Mouse (Mus musculus): ENCODE measurements around the gene Kcnq4. TPM values are rescaled to one million over a fixed set of nuclear protein-coding genes. Genes with fewer than 3 reads are reported as not detected.

Gene Kcnq4
- polyA plus RNA-seq, 1 experiment from 2014 or later = 8.8 TPM

DNA sequence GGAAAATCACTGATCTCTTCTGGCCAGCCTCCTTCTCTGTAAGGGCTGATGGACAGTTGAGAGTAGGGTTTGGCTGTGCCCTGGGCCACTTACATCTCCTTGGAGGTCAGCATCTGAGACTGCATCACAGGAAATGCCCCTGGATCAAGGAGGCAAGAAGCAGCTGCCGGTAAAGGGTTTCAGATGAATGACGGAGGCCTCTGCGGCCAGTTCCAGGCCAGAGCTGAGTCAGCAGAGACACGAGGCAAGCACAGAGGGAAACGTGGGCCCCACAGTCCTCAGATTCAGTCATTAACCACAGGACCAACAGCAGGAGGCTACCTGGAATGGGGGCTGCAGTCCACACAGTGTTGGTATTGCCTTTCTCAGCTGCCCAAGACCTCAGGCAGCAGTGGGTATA, 29.3 kb downstream of the Kcnq4 start:
- Histone ChIP-seq H3K36me3 (no peaks in the 10 kb centered on the region), H3K9me3 (no peaks in the 10 kb centered on the region), H3K4me2 (replicated peaks) (no peak overlapping the region), H3K4me1 (peaks cover 20% of the 10 kb centered on the region), H3K4me3 (no peak overlapping the region), H3K27ac (replicated peaks) (no peak overlapping the region), H3K27me3 (peaks cover 14% of the 10 kb centered on the region), H3K9ac (replicated peaks) (no peak overlapping the region)
- no peak for ATAC-seq (replicated peaks)
- WGBS = 62% methylated on average over 5 of the region's 5 CpGs

GRCm38 (mm10) chr4:120717591-120717990, 30.8 kb downstream of the Kcnq4 start:
- Histone ChIP-seq H3K4me3 (no peak overlapping the region), H3K9me3 (no peaks in the 10 kb centered on the region), H3K36me3 (no peaks in the 10 kb centered on the region), H3K27me3 (peaks cover 14% of the 10 kb centered on the region), H3K4me2 (replicated peaks) (no peak overlapping the region), H3K27ac (replicated peaks) (no peak overlapping the region), H3K4me1 (peaks cover 24% of the 10 kb centered on the region), H3K9ac (replicated peaks) (no peak overlapping the region)
- no peak for ATAC-seq (replicated peaks)
- WGBS = 71% methylated on average over 8 of the region's 8 CpGs

GRCm38 (mm10) chr4:120716765-120717164, 31.6 kb downstream of the Kcnq4 start:
- WGBS = 14% methylated on average over 12 of the region's 12 CpGs
- H3K9ac ChIP-seq (replicated peaks) = peak overlapping the region; percentile 26; the same call in 1 of the 2 replicates
- no peak for ATAC-seq (replicated peaks)
- H3K4me3 ChIP-seq = peak overlapping the region; percentile 41
- peak overlapping the region; percentile 63 for H3K4me2 ChIP-seq (replicated peaks)
- H3K27me3 ChIP-seq = peaks cover 14% of the 10 kb centered on the region
- H3K9me3 ChIP-seq = no peaks in the 10 kb centered on the region
- H3K4me1 ChIP-seq = peaks cover 24% of the 10 kb centered on the region
- no peak overlapping the region for H3K27ac ChIP-seq (replicated peaks)
- no peaks in the 10 kb centered on the region for H3K36me3 ChIP-seq

DNA sequence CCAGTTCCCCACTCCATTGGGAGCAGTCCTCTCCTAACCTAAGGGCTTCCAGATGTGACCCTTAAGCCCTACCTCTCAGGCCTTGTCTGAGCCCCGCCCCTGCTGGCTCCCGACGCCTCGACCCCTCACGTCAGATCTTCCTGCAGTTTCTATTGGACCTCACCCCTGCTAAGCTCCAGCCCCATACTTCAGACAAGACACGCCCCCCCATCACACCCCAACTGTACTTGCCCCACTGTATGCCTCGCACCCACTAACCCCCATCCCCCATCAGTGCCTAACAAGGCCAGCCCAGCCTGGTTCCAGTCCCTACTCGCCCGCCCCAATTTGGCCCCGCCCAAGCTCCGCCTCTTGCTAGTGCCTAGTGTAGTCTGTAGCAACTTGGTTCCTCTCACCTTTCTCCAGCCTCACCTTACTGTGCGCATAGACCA, 32.3 kb downstream of the Kcnq4 start:
- Histone ChIP-seq H3K36me3 (no peaks in the 10 kb centered on the region), H3K27me3 (peaks cover 14% of the 10 kb centered on the region), H3K9me3 (no peaks in the 10 kb centered on the region), H3K4me1 (peaks cover 24% of the 10 kb centered on the region), H3K9ac (replicated peaks) (peak overlapping the region; percentile 26; the same call in 1 of the 2 replicates), H3K4me3 (peak overlapping the region; percentile 41), H3K4me2 (replicated peaks) (peak overlapping the region; percentile 63), H3K27ac (replicated peaks) (no peak overlapping the region)
- 2% methylated on average over 12 of the region's 12 CpGs for WGBS
- peak; percentile 85 for ATAC-seq (replicated peaks)

- 82% methylated on average over 6 of the region's 6 CpGs for WGBS
- no peak overlapping the region for H3K27ac ChIP-seq (replicated peaks)
- no peak overlapping the region for H3K9ac ChIP-seq (replicated peaks)
- ATAC-seq (replicated peaks) = no peak
- H3K9me3 ChIP-seq = no peaks in the 10 kb centered on the region
- H3K36me3 ChIP-seq = no peaks in the 10 kb centered on the region
- no peak overlapping the region for H3K4me3 ChIP-seq
- H3K27me3 ChIP-seq = peaks cover 14% of the 10 kb centered on the region
- H3K4me1 ChIP-seq = peaks cover 24% of the 10 kb centered on the region
- no peak overlapping the region for H3K4me2 ChIP-seq (replicated peaks)
These were observed 34.4 kb downstream of the Kcnq4 start for GRCm38 (mm10) chr4:120713856-120714497.

DNA sequence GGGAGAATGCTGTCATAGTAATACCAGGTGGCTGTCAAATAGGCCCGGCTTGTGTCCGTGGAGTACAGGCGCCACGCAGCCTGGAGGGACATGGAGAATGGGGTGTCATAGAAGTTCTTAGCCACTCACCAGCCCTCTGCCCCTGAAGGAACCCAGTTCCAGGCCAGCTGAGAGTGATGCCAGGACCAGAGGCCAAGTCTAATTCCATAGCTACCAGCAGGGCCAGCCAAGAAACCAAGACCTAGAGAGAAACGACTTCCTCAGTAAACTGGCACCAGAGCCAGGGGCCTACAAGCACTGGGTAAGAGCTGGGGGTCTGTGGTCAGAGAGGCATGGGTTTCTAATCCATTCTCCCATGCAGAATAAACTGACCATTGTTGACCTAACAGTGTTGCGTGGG, 35.4 kb downstream of the Kcnq4 start:
- no peak overlapping the region for H3K4me3 ChIP-seq
- H3K27me3 ChIP-seq = peaks cover 14% of the 10 kb centered on the region
- H3K4me1 ChIP-seq = peaks cover 24% of the 10 kb centered on the region
- no peak for ATAC-seq (replicated peaks)
- no peak overlapping the region for H3K27ac ChIP-seq (replicated peaks)
- 91% methylated on average over 6 of the region's 6 CpGs for WGBS
- no peak overlapping the region for H3K4me2 ChIP-seq (replicated peaks)
- H3K9ac ChIP-seq (replicated peaks) = no peak overlapping the region
- H3K36me3 ChIP-seq = no peaks in the 10 kb centered on the region
- H3K9me3 ChIP-seq = no peaks in the 10 kb centered on the region

DNA sequence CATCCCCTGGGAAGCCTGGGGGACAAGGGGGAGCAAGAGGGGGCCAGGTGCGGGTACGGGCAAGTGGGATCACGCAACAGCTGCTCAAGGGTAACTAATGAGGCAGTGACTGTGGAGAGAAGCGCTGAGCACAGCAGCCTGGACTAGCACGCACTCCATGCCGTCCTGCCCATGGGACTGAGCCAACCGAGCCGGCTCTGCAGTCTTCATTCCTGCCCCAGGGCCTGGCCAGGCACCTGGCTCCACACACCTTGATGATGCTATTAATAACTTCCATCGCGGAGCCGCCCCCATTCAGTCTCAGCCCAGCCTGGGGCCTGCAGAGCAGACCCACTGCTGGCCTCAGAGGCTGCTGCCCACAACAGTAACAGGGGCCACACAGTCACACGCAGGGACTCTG, 36.2 kb downstream of the Kcnq4 start:
- Histone ChIP-seq H3K36me3 (no peaks in the 10 kb centered on the region), H3K9me3 (no peaks in the 10 kb centered on the region), H3K27ac (replicated peaks) (no peak overlapping the region), H3K4me2 (replicated peaks) (no peak overlapping the region), H3K4me1 (peaks cover 24% of the 10 kb centered on the region), H3K4me3 (no peak overlapping the region), H3K27me3 (peaks cover 7% of the 10 kb centered on the region; the same call in 1 of the 2 replicates), H3K9ac (replicated peaks) (no peak overlapping the region)
- whole genome bisulfite sequencing = 68% methylated on average over 12 of the region's 12 CpGs
- ATAC-seq (replicated peaks) = no peak

DNA sequence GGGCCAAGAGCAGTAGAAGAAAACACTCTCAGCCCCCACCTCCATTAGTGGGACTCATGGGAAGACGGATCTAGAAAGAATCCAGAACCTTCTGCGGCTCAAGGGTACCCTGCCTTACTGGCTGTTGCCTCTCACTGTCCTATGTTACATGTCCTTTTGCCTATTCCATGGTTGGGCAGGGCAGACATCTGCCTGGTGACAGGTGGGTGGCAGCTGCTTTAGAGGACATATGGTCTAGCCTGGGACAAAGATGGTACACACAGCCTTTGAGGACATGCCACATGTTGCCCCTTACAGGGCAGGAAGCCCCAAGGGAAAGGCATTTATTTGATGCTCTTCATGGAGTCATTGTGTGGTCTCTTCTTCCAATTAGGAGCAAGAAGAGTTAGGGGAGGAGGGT, 45.9 kb downstream of the Kcnq4 start:
- no peak overlapping the region for H3K4me2 ChIP-seq (replicated peaks)
- H3K4me3 ChIP-seq = no peak overlapping the region
- peaks cover 20% of the 10 kb centered on the region for H3K27me3 ChIP-seq
- 93% methylated on average over 2 of the region's 2 CpGs for WGBS
- ATAC-seq (replicated peaks) = no peak
- no peaks in the 10 kb centered on the region for H3K9me3 ChIP-seq
- H3K27ac ChIP-seq (replicated peaks) = no peak overlapping the region
- H3K36me3 ChIP-seq = no peaks in the 10 kb centered on the region
- H3K9ac ChIP-seq (replicated peaks) = no peak overlapping the region
- 0 out of 2 replicates have a peak, but pooled peaks cover 3% of the 10 kb centered on the region for H3K4me1 ChIP-seq

- 68% methylated on average over 8 of the region's 8 CpGs for WGBS
- Histone ChIP-seq H3K9me3 (no peaks in the 10 kb centered on the region), H3K4me2 (replicated peaks) (no peak overlapping the region), H3K9ac (replicated peaks) (no peak overlapping the region), H3K27me3 (peaks cover 25% of the 10 kb centered on the region), H3K27ac (replicated peaks) (no peak overlapping the region), H3K4me3 (no peak overlapping the region), H3K4me1 (0 out of 2 replicates have a peak, but pooled peaks cover 3% of the 10 kb centered on the region), H3K36me3 (no peaks in the 10 kb centered on the region)
- ATAC-seq (replicated peaks) = no peak
These were observed 46.4 kb downstream of the Kcnq4 start for GRCm38 (mm10) chr4:120702056-120702455.

DNA sequence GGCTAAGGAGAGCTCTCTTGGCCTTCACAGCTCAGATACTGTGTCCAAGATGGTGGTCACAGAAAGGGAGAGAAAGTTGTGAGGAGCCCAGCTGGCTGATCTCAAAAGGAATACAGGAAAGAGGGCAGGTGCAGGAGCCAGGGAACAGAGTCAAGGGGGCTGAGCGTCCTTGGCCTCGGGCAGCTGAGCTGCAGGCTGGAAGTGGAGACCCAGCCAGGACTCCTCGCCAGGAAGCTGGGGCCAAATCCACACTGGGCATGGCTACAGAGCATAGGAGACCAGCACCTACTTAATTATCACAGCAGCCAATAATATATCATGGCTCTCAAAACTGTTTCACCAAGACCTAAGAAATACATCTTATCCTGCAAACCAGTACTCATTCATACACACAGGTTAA, 47.2 kb downstream of the Kcnq4 start:
- H3K4me1 ChIP-seq = 0 out of 2 replicates have a peak, but pooled peaks cover 3% of the 10 kb centered on the region
- no peak for ATAC-seq (replicated peaks)
- no peak overlapping the region for H3K27ac ChIP-seq (replicated peaks)
- H3K36me3 ChIP-seq = no peaks in the 10 kb centered on the region
- H3K9ac ChIP-seq (replicated peaks) = no peak overlapping the region
- 68% methylated on average over 3 of the region's 3 CpGs for WGBS
- H3K4me3 ChIP-seq = no peak overlapping the region
- peaks cover 26% of the 10 kb centered on the region for H3K27me3 ChIP-seq
- no peaks in the 10 kb centered on the region for H3K9me3 ChIP-seq
- H3K4me2 ChIP-seq (replicated peaks) = no peak overlapping the region

DNA sequence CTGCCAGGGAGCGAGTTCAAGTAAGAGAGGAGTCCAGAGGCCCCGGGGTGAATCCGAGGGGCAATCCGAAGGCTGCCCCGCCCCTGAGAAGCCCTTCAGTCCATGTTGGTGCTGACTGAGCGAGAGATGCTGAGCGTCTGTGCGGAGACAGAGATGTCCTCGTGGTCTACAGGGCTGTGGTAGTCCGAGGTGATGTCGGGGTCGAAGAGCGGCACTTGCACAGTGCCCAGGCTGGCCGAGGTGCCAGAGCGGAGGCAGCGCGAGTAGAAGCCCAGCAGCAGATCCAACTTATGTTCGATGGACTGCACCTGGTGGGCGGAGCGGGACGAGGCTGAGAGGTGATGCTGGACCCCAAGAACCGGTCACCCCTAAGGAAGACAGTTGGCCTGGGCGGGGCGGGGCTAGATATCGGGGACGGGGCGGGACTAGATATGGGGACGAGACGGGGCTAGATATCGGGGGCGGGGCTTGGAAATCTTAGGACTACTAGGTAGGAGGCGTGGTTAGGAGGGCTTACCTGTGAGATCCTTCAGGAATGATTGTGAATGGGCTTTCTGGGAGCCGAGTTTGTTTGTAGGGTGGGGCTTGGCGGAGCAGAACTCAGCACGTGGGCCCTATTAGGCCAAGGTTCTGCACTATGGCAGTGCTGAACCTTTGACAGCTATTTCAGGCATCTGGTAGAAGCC, 50.5 kb downstream of the Kcnq4 start:
- 0 out of 2 replicates have a peak, but pooled peaks cover 3% of the 10 kb centered on the region for H3K4me1 ChIP-seq
- peak; percentile 29; the same call in 1 of the 2 replicates for ATAC-seq (replicated peaks)
- H3K27ac ChIP-seq (replicated peaks) = no peak overlapping the region
- WGBS = 13% methylated on average over 35 of the region's 35 CpGs
- no peak overlapping the region for H3K4me3 ChIP-seq
- peaks cover 26% of the 10 kb centered on the region for H3K27me3 ChIP-seq
- H3K4me2 ChIP-seq (replicated peaks) = peak overlapping the region; percentile 7; the same call in 1 of the 2 replicates
- H3K9ac ChIP-seq (replicated peaks) = no peak overlapping the region
- no peaks in the 10 kb centered on the region for H3K36me3 ChIP-seq
- no peaks in the 10 kb centered on the region for H3K9me3 ChIP-seq

GRCm38 (mm10) chr4:120697353-120697752, 51.1 kb downstream of the Kcnq4 start:
- no peak for ATAC-seq (replicated peaks)
- 87% methylated on average over 8 of the region's 8 CpGs for WGBS

More at GRCm38 (mm10) chr4:120697353-120697752, 51.1 kb downstream of the Kcnq4 start:
- H3K9me3 ChIP-seq = no peaks in the 10 kb centered on the region
- H3K4me1 ChIP-seq = 0 out of 2 replicates have a peak, but pooled peaks cover 3% of the 10 kb centered on the region
- no peak overlapping the region for H3K27ac ChIP-seq (replicated peaks)
- H3K27me3 ChIP-seq = peaks cover 26% of the 10 kb centered on the region
- no peak overlapping the region for H3K9ac ChIP-seq (replicated peaks)
- H3K4me3 ChIP-seq = no peak overlapping the region
- no peak overlapping the region for H3K4me2 ChIP-seq (replicated peaks)
- H3K36me3 ChIP-seq = no peaks in the 10 kb centered on the region
